Mouse (Mus musculus) mammary gland, adult 2 months (tissue): Measurements from ENCODE around the gene Tsen34. TPM values are rescaled to one million over a fixed set of nuclear protein-coding genes. Genes with fewer than 3 reads are reported as not detected.

Experiments used
- polyA plus RNA-seq: library from polyadenylated mRNA; depleted of rRNA; stranded (reverse); fragments of >200 nt; gene quantifications from 2 replicates; pipeline ENCODE4 v1.2.3, GENCODE M21; 2012; ENCODE audit warnings: low replicate concordance; rRNA removed

Tsen34 gene
- 117 and 137 TPM in 2 replicates for polyA plus RNA-seq

DNA sequence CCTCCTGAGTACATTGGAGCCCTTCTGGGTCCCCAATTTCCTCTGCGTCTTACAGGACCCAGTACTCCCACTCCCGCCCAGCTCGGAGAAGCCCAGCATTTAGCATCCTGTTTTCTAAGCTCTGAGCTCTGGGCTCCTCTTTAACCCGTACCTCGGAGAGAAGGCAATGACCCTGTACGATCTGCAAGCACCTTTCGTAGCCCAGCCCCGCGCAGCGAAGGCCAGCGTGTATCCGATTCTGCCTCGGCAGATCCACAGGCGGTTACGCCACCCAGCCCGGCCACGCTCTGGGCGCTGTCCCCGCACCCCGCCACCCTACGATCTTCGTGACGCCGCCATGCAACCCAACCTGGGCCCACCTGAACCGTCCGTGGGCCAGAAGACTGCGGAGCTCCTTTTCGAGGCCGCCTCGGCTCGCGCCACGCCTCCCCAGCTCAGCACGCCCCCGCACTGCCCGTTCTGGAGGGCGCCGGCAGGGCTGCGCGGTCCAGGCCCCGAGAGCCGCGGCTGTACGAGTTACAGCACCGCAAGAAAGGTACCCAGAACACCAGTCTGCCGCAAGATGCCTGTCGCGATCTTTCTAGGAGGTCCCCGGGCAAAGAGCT is at the start of gene Tsen34:
Tsen34 (plus strand) TSS at position 482 of the 605 bp plus-strand sequence.

DNA sequence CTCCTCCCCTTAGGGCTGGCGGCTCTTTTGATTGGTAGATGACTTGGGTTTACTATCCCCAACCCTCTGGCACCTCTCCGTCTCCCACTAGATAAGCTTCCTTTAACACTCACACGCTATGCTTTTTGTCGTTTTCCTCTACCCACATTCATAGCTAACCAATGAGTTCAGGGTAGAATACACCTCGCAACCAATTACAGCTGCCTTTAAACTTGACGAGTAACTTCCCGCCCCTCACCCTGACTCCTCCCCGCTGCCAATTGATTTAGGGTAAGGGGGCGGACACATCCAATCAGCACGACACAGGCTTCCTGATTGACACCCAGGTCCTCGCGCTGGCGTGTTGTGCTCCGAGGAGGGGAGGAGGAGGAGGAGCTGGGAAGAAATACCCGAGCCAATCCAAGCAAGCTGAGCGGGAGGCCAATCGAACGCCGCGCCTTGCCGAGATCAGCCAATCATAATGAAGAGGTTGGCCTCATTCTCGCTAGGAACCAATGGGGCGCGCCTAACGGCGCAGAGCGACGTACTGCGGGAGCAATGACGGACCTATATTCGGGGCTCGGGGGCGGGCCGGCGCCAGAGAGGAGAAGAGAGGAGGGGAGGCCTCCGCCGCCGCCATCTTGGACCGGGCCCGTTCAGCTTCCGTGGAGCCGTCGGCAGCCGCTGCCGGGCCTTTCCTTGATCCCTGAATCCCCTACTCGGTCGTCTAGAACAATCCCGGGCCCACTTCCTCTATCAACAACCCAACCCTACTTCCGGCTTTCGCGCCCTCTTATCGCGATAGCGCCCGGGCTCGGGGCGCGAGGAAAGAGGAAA is 47.8 kb upstream of the Tsen34 start, which contains the start of gene Cnot3:
Cnot3 (plus strand) TSS at position 597 of the 816 bp plus-strand sequence.

DNA sequence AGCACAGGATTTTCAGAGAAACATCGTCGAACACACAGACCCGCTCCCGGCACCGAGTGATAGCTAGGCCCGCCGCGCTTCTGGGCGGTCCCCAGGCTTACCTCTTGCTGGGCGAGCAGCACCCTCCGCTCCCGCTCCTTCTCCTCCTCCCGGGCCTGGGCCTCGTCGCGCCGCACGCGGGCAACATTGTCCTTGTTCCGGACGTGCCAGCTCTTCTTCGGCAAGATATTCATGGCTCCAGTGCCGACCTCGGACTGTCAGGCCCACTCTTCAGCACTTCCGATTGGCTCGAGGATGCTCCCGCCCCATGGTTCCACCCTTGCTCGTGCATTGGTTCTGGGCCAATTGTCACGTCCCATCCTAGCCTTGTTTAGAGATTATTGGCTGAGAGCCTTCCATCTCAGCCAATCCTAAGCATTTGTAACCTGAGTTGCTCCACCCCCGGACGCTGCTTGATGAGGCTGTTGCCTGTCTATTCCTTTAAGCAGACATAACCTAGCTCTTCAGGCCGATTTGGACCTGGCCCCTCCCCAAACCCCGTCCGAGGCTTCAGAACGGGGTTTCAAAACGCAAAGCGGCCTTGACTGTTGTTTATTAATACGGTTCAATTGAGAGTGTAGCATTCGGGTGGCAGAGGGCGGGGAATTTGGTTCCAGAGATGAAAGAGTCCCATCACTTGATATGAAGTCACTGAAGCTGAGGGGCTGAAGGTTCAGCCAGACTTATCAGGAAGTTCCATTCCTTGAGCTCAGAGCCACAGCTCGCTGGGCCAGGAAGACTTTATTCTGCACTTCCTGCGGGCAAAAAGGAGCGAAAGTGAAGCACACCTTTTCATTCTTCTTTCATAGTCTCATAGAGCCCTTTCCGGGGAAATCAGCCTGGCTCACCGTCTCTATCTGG is 27.2 kb upstream of the Tsen34 start, which contains the start of gene Leng1:
Leng1 (minus strand) TSS at position 626 of the 900 bp plus-strand sequence.

DNA sequence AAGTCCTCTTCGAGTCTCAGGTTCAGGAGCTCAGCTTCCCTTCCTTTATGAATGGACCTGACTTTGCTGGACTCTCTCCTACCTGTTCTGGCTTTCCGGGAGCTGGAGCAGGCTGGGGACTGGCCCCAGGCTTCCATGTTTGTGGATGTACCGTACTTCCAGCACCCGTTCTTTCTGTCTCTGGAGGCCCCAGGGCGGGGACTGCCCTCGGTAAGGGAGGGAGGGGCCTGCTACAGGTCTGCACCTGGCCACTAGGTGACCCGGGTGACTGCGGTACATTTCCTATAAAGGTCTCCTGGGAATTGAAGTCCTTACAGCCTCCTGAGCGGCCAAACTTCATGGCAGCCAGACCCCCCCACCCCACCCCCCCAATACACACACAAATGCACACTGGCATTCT is 15.3 kb upstream of the Tsen34 start, which contains the start of gene Tmc4:
Tmc4 (minus strand) TSS at position 212 of the 400 bp plus-strand sequence.

DNA sequence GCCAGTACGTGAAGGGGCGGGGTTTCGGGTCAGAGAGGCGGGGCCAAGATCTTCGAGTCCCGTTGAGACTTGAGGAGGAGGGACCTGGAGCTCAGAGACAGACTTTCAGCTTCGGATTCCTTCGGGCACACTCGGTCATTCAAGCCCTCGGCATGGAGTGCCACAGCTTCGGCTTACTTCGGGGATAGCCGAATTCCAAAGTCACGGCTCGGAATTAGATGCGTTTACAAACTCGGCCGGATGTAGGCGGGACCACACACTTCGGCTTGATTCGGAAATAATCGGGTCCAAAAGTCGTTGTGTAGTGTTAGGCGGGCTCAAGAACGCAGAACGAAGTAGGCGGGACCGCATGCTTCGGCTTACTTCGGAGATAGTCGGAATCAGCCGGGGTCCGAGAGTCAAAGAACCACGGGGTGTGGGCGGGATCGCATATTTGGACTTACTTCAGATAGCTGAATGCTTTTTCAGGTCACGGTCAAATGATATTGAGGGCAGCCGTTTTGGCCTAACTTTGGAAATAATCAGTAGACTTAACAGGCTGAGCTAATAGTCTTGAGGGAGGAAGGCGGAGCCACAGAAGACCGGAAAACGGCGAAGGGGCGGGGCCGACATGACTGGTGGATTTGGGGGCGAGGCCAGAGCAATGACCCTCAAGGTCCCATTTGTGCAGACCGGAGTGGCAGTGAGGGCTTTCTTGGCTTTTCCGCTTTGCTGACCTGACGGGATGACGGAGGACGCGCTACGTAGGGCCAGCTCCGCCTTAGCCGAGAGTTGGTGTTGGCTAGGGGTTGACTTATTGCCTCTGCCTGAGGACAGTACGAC is 535 bp downstream of the Tsen34 start, which contains the start of gene Mboat7:
Mboat7 (minus strand) TSS at position 537 of the 822 bp plus-strand sequence.

DNA sequence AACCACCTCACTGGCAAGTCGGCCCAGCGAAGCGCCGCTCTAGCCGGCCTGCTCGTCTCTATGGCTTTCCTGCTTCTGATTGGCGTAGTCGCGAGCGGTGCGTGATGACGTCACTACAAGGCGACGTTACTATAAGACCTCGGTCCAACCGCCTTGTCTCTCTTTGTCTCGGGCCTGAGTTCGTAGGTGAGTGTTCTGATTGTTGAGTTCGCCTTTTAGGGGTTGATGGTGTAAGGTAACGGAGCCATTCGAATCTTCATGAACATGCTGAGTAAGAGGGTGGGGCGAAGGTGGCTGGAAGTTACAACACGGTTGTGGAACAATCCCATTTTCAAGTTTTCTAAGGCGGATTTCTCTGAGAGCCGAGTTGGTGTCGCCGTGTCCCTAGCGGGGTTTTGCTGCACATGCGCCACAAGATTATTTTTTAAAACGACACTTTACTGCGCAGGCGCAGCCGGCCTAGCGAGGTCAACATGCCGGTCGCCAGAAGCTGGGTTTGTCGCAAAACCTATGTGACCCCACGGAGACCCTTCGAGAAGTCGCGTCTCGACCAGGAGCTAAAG is 11.3 kb downstream of the Tsen34 start, which contains the start of gene Rps9:
Rps9 (plus strand) TSS at position 115 of the 563 bp plus-strand sequence.

DNA sequence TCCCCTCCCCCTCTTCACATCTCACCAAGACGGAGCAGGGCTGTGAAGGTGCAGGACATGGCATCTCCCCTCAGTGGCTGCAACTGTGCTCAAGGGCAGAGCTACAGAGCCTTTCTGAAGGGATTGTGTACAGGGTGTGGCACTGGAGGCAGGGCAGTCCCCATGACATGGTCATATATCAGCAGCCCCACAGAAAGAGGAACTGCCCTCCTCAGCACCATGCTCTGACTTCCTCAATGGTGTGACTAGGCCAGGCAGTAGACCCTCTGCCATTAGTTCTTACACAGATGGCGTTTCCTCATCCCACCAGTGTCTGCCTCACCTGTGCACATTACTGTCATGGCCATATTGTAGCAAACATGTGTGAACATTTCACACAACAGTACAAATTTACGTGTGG is 27.6 kb downstream of the Tsen34 start, which contains the start of gene Pirb:
Pirb (minus strand) TSS at position 124 of the 400 bp plus-strand sequence.

Other genes with a start within 250 kb of the Tsen34 start
- 0.36 and 0.72 TPM in 2 replicates for gene Tarm1, start 190.2 kb upstream of the Tsen34 start, polyA plus RNA-seq
- 0.49 and 0.59 TPM in 2 replicates for gene Oscar, start 76.7 kb upstream of the Tsen34 start, polyA plus RNA-seq
- 235 and 511 TPM in 2 replicates for gene Ndufa3, start 75.5 kb upstream of the Tsen34 start, polyA plus RNA-seq
- gene Tfpt, start 62.9 kb upstream of the Tsen34 start, polyA plus RNA-seq = 6.4 TPM in 2 replicates
- 22.8 and 32.4 TPM in 2 replicates for gene Prpf31, start 62.9 kb upstream of the Tsen34 start, polyA plus RNA-seq
- 52.9 and 87.1 TPM in 2 replicates for gene Cnot3, start 47.6 kb upstream of the Tsen34 start, polyA plus RNA-seq
- gene Leng1, start 27.0 kb upstream of the Tsen34 start, polyA plus RNA-seq = 3.4 and 3.5 TPM in 2 replicates
- 55.3 and 61.9 TPM in 2 replicates for gene Tmc4, start 15.3 kb upstream of the Tsen34 start, polyA plus RNA-seq
- gene Mboat7, start 660 bp downstream of the Tsen34 start, polyA plus RNA-seq = 60.3 and 80.5 TPM in 2 replicates
- gene Rps9, start 11.1 kb downstream of the Tsen34 start, polyA plus RNA-seq = 986 and 1,597 TPM in 2 replicates
- gene Pirb, start 27.5 kb downstream of the Tsen34 start, polyA plus RNA-seq = 39.9 and 67.0 TPM in 2 replicates
- 1.3 and 2.1 TPM in 2 replicates for gene Gm15448, start 132.8 kb downstream of the Tsen34 start, polyA plus RNA-seq
- 2.3 and 4.5 TPM in 2 replicates for gene Pira2, start 152.2 kb downstream of the Tsen34 start, polyA plus RNA-seq
- 1.3 and 3.6 TPM in 2 replicates for gene Gm14548, start 205.3 kb downstream of the Tsen34 start, polyA plus RNA-seq
- 2.8 and 6.5 TPM in 2 replicates for gene Lilra6, start 222.6 kb downstream of the Tsen34 start, polyA plus RNA-seq